Mouse (Mus musculus) kidney, embryonic 14.5 days (tissue): ENCODE data around the gene Slc35g3. TPM values are rescaled to one million over a fixed set of nuclear protein-coding genes. Genes with fewer than 3 reads are reported as not detected.
A peak's percentile ranks its signal among the peaks of the same experiment; 100 is the strongest.

Source experiments
- ATAC-seq: fragments of 200-750 bp; cut with Nextera tagmentation; 2 replicates; pipeline ENCODE4 v1.8.0; 2017; ENCODE audit warnings: moderate number of reproducible peaks, mild to moderate bottlenecking, moderate TSS enrichment, moderate library complexity; ENCODE audit not compliant: low FRiP score, low TSS enrichment
- H3K27ac ChIP-seq: fragments of 300-500 bp; sonication (generic); 2 replicates; pipeline ENCODE4 v1.5.1; 2014; ENCODE audit warnings: low read depth, mild to moderate bottlenecking, low read length, moderate library complexity, mixed read lengths
- H3K27me3 ChIP-seq: fragments of 300-500 bp; sonication (generic); 2 replicates; pipeline ENCODE4 v1.6.1; 2014; ENCODE audit warnings: mild to moderate bottlenecking, low read length; ENCODE audit not compliant: control insufficient read depth, insufficient read depth
- H3K36me3 ChIP-seq: fragments of 300-500 bp; sonication (generic); 2 replicates; pipeline ENCODE4 v1.6.1; 2014; ENCODE audit warnings: low read length, mixed read lengths; ENCODE audit not compliant: control insufficient read depth, insufficient read depth
- H3K4me1 ChIP-seq: fragments of 300-500 bp; sonication (generic); 2 replicates; pipeline ENCODE4 v1.6.1; 2014; ENCODE audit warnings: low read length, mixed read lengths; ENCODE audit not compliant: control insufficient read depth, insufficient read depth
- H3K4me2 ChIP-seq: fragments of 300-500 bp; sonication (generic); replicated peaks from 2 replicates; pipeline ENCODE4 v1.6.1; 2014; ENCODE audit warnings: low read depth, mild to moderate bottlenecking, low read length
- H3K4me3 ChIP-seq: fragments of 300-500 bp; sonication (generic); 2 replicates; pipeline ENCODE4 v1.5.1; 2014; ENCODE audit warnings: mild to moderate bottlenecking, low read length
- H3K9ac ChIP-seq: fragments of 300-500 bp; sonication (generic); 2 replicates; pipeline ENCODE4 v1.6.1; 2014; ENCODE audit warnings: low read depth, mild to moderate bottlenecking, low read length, moderate library complexity
- H3K9me3 ChIP-seq: fragments of 300-500 bp; sonication (generic); 2 replicates; pipeline ENCODE4 v1.6.1; 2016; ENCODE audit warnings: low read length; ENCODE audit not compliant: control insufficient read depth
- WGBS: fragments of 180-500 bp; shearing (Covaris S2); extraction: QIAGEN DNeasy Blood & Tissue Kit; methylation state at CpG from one replicate; pipeline ENCODE4 v1.1.7; 2014; 5-methylcytosine and 5-hydroxymethylcytosine counted together
- polyA plus RNA-seq: library from polyadenylated mRNA; unstranded; fragments of >200 nt; fragmentation: Nextera tagmentation; extraction: Ambion mirVana; gene quantifications from 2 replicates; pipeline ENCODE4 v1.2.1, GENCODE M21; 2014

Gene Slc35g3
- polyA plus RNA-seq, 1 experiment from 2014 or later = 0.23 TPM

DNA sequence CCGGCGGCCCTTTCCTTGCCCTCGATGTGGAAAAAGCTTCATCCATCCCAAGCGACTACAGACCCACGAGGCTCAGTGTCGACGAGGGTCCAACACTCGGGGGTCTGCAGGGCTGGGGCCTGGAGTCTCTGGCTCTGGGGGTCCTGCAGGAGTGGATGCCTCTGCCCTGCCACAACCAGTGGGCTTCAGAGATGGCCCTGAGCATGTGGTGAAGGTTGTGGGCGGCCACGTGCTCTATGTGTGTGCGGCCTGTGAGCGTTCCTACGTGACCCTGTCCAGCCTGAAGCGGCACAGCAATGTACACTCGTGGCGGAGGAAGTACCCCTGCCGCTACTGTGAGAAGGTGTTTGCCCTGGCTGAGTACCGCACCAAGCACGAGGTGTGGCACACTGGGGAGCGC lies 14.7 kb upstream of the Slc35g3 start:
- WGBS = 90% methylated on average over 20 of the region's 20 CpGs
- Histone ChIP-seq H3K9me3 (no peaks in the 10 kb centered on the region), H3K9ac (no peak overlapping the region), H3K27me3 (peaks cover 4% of the 10 kb centered on the region; the same call in 1 of the 2 replicates), H3K4me1 (peaks cover 16% of the 10 kb centered on the region), H3K4me2 (no peak overlapping the region), H3K27ac (no peak overlapping the region), H3K36me3 (0 out of 2 replicates have a peak, but pooled peaks cover 2% of the 10 kb centered on the region), H3K4me3 (no peak overlapping the region)
- ATAC-seq = no peak

DNA sequence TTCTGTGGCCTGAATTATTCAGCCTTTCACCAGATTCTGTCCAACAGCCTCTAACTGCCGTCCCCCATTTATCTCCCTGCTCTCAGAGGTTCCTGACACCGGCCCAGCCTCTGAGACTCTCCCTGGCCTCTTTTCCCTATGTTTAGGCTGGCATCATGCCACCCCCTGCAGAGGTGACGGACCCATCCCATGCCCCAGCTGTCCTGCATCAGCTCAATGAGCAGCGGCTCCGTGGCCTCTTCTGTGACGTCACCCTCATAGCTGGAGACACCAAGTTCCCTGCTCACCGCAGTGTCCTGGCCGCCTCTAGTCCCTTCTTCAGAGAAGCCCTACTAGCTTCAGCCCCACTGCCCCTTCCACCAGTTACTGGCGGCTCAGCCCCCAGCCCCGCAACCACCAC lies 13.9 kb upstream of the Slc35g3 start:
- Histone ChIP-seq H3K4me1 (peaks cover 16% of the 10 kb centered on the region), H3K27me3 (peaks cover 4% of the 10 kb centered on the region; the same call in 1 of the 2 replicates), H3K9ac (no peak overlapping the region), H3K4me2 (no peak overlapping the region), H3K4me3 (no peak overlapping the region), H3K27ac (no peak overlapping the region), H3K36me3 (0 out of 2 replicates have a peak, but pooled peaks cover 2% of the 10 kb centered on the region), H3K9me3 (no peaks in the 10 kb centered on the region)
- no peak for ATAC-seq
- 64% methylated on average over 10 of the region's 10 CpGs for WGBS

GRCm38 (mm10) chr11:69774961-69775360 lies 13.2 kb upstream of the Slc35g3 start:
- H3K4me1 ChIP-seq = peaks cover 16% of the 10 kb centered on the region
- H3K9ac ChIP-seq = no peak overlapping the region
- 0 out of 2 replicates have a peak, but pooled peaks cover 2% of the 10 kb centered on the region for H3K36me3 ChIP-seq
- ATAC-seq = no peak
- H3K4me2 ChIP-seq = no peak overlapping the region
- WGBS = 71% methylated on average over 5 of the region's 5 CpGs
- no peak overlapping the region for H3K27ac ChIP-seq
- no peaks in the 10 kb centered on the region for H3K9me3 ChIP-seq
- H3K4me3 ChIP-seq = no peak overlapping the region
- H3K27me3 ChIP-seq = peaks cover 4% of the 10 kb centered on the region; the same call in 1 of the 2 replicates

GRCm38 (mm10) chr11:69767625-69767909 lies 5.8 kb upstream of the Slc35g3 start:
- Histone ChIP-seq H3K27me3 (no peaks in the 10 kb centered on the region), H3K4me3 (no peak overlapping the region), H3K4me2 (no peak overlapping the region), H3K36me3 (no peaks in the 10 kb centered on the region), H3K9ac (no peak overlapping the region; the same call in 1 of the 2 replicates), H3K27ac (no peak overlapping the region), H3K9me3 (no peaks in the 10 kb centered on the region), H3K4me1 (peaks cover 15% of the 10 kb centered on the region)
- WGBS = 46% methylated on average over 4 of the region's 4 CpGs
- ATAC-seq = no peak

DNA sequence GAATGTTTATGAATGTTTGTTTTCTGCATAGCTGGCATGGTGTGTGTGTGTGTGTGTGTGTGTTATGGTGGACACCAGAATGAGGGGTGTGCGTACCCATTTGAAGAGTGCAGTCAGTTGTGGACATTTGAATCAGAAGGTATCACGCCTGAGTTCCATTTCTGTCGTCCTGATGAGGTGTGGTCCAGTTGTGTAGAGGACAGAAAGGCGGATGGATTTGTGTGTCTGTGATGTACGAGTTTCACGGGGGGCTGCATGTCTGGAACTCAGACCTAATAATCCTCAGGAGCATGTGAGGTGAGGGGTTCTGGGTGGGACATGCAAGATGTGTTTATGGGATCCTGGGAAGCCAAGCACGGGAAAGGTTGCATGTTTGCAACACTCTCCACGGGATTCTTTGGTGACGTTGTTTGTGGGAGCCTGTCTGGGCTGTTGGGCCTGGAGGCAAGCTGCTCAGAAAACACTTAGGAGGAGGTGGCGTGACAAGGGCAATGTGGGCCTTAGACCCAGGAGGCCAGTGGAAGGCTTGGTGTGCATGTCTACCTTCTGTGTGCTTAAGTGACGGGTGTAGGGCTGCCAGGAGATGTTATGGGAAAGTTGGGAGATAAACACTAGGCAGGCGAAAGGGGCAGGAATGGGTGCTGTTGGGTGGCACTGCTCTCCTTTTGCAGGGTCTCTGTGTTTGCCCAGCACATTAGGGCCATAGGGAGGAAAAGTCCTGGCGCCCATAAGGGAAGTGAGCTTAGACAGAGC lies 5.3 kb upstream of the Slc35g3 start:
- Histone ChIP-seq H3K9me3 (no peaks in the 10 kb centered on the region), H3K4me1 (peaks cover 15% of the 10 kb centered on the region), H3K9ac (peak overlapping the region; percentile 91), H3K4me3 (peak overlapping the region; percentile 89), H3K27ac (peak overlapping the region; percentile 81; the same call in 1 of the 2 replicates), H3K27me3 (no peaks in the 10 kb centered on the region), H3K4me2 (peak overlapping the region; percentile 85), H3K36me3 (no peaks in the 10 kb centered on the region)
- ATAC-seq = no peak
- 50% methylated on average over 13 of the region's 13 CpGs for WGBS

DNA sequence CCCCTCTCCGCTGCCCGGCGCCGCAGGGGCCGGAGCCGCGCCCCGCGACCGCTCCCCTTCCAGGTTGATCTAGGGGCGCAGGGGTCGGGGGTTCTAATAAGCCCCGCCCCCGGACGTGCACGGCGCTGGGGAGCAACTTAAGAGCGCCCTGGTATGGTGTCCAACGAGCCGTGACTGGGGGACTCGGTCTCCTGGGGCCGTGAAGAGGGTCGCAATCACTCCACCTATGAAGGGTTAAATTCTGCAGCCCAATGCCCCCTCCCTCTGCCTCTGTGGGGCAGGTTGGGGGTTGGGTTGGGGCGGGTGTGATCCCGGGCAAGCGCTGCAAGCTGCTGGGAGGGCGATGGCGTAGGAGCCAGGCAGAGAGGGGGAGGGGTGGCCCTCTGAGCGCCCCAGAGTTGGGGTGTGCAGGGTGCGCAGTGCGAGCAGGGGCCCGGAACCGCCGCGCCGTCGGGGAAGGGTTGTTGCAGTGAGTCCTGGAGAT lies 4.4 kb upstream of the Slc35g3 start:
- Histone ChIP-seq H3K27me3 (no peaks in the 10 kb centered on the region), H3K4me3 (peak overlapping the region; percentile 89), H3K27ac (peak overlapping the region; percentile 81), H3K4me1 (peaks cover 15% of the 10 kb centered on the region), H3K4me2 (peak overlapping the region; percentile 85), H3K9ac (peak overlapping the region; percentile 91), H3K36me3 (no peaks in the 10 kb centered on the region), H3K9me3 (no peaks in the 10 kb centered on the region)
- peak; percentile 77 for ATAC-seq
- WGBS = 0% methylated on average over 30 of the region's 37 CpGs

- 22% methylated on average over 32 of the region's 55 CpGs for WGBS
- peak; percentile 70 for ATAC-seq
Measured at GRCm38 (mm10) chr11:69765221-69766125, 3.7 kb upstream of the Slc35g3 start, which contains the start of gene Zbtb4. Gene Zbtb4 (plus strand): TSS chr11:69765912.

DNA sequence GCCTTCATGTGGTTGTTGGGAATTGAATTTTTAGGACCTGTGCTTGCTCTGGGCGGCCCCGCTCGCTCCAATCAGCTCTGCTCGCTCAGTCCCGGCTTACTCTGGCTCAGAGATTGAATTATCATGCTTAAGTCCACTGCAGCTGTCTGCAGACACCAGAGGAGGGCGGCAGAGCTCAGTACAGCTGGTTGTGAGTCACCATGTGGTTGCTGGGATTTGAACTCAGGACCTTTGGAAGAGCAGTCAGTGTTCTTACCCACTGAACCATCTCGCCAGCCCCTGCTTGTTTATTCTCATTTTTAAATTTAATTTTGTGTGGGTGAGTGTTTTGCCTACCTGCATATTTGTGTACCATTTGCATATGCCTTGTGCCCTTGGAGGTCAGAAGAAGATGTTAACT lies 1.8 kb upstream of the Slc35g3 start:
- no peak for ATAC-seq
- H3K9ac ChIP-seq = no peak overlapping the region
- WGBS = 71% methylated on average over 7 of the region's 7 CpGs
- H3K4me3 ChIP-seq = no peak overlapping the region
- H3K27ac ChIP-seq = no peak overlapping the region
- no peaks in the 10 kb centered on the region for H3K36me3 ChIP-seq
- H3K4me2 ChIP-seq = no peak overlapping the region
- H3K27me3 ChIP-seq = no peaks in the 10 kb centered on the region
- H3K9me3 ChIP-seq = no peaks in the 10 kb centered on the region
- H3K4me1 ChIP-seq = peaks cover 25% of the 10 kb centered on the region

More at GRCm38 (mm10) chr11:69765221-69766125, 3.7 kb upstream of the Slc35g3 start, which contains the start of gene Zbtb4:
- no peaks in the 10 kb centered on the region for H3K36me3 ChIP-seq
- no peaks in the 10 kb centered on the region for H3K27me3 ChIP-seq
- peak within 1 kb of the TSS; percentile 85 for H3K4me2 ChIP-seq
- peak within 1 kb of the TSS; percentile 91 for H3K9ac ChIP-seq
- H3K4me1 ChIP-seq = peaks cover 15% of the 10 kb centered on the region
- no peaks in the 10 kb centered on the region for H3K9me3 ChIP-seq
- peak within 1 kb of the TSS; percentile 81 for H3K27ac ChIP-seq
- H3K4me3 ChIP-seq = peak within 1 kb of the TSS; percentile 89
